Mouse (Mus musculus): Measurements from ENCODE around the gene Ppp2r5c.

DNA sequence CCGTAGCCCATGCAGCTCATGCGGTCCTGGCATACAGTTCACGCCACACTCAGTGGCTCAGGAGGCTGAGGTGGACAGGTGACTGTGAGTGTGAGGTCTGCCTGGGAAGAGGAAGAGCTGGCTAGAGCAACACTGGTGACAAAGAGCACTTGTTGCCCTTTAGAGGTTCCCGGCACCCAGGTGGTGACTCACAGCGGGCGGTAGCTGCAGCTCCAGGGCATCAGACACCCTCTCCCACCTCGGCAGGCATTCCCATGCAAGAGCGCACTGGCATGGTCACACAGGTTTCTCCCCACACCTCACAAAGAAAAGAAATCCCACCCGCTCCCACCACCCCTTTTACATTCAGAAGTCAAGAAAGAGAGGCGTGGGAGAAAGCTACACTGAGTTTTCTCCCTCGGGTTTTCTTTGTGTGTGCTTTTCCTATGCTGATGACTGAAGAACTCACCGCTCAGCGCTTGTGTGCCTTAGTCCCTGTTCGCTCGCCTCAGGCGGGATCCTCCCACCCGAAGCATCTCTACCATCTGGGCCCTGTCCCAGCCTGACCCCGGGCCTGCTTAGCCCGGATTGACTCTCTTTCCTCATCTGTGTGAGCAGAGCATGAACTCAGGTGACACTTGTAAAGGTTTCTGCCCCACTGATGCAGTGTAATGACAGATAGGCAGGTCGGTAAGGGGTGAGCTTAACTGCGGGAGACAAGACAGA lies 108.8 kb downstream of the Ppp2r5c start:
- TF ChIP-seq CTCF (IDR thresholded peaks at IDR 0.05; ENCODE audit: low read depth) (no peak), EP300 (IDR thresholded peaks at IDR 0.05; ENCODE audit: low read depth) (no peak)

All from heart, postnatal 0 days (tissue).